Mouse (Mus musculus) lung, postnatal 14 days (tissue): ENCODE measurements around the gene Slk.
A peak's percentile ranks its signal among the peaks of the same experiment; 100 is the strongest.

Experiments
- DNase-seq: peaks from one replicate; pipeline ENCODE4 v3.0.0; 2021

Slk gene

DNA sequence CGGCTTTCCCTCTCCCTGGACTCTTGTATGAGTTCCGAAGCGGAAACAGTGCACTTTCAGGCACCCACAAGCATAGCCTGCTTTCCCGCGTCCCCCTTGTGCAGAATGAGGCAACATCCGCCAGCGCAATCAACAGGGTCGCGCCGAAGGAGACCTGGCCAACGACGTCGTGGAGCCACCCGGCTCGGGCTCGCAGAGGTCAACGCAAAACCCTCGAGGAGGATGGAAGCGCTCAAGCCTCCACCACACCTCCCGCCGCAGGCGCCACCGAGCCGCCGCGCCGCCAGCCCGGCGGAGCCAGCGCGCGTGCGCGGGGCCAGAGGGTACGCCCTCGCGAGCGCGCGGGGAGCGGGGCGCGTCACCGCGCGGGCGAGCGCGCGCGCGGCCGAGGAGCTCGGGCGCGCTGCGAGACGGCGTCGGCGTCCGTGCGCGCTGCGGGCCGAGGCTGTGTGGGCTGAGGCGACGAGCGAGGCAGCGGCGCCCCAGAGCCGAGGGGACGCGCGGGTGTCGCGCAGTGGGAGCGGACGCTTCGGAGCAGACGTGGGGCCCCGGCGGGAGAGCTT lies at the start of gene Slk:
Gene Slk (plus strand): TSS at position 454 of the 563 bp plus-strand sequence.
- DNase-seq = peak; percentile 81

DNA sequence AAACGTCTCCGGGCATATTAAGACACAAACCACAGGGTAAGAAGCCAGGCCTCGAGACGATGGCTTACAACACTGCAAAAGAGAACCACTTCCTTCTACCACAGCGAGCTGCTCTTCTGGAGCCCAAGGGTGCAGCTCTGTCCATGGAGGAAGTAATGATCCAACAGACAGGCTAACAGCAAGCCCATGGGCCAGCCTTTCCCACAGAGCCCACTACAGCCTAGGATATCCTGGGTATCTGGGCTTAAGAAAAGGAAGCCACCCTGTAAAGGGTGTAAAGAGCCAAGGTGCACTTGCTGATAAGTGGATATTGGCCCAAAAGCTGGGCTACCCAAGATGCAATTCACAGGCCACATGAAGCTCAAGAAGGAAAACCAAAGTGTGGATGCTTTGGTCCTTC lies 48.2 kb upstream of the Slk start:
- no peak for DNase-seq

DNA sequence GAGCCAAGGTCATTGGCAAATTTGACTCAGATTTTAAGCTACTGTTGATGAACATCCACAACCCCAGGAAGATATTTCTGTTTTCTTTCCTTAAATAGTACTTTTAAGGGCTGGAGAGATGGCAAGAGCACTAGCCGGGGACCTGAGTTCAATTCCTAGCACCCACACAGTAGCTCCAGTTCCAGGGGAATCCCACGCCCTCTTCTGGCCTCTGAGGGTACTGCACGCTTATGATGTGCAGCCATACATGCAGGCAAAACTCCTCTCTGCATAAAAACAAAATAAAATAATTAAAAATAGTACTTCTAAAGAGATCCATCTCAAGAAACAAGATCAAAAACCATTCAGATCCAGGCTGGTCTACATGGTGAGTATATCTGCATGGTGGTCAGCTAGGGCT lies 47.0 kb upstream of the Slk start:
- no peak for DNase-seq

DNA sequence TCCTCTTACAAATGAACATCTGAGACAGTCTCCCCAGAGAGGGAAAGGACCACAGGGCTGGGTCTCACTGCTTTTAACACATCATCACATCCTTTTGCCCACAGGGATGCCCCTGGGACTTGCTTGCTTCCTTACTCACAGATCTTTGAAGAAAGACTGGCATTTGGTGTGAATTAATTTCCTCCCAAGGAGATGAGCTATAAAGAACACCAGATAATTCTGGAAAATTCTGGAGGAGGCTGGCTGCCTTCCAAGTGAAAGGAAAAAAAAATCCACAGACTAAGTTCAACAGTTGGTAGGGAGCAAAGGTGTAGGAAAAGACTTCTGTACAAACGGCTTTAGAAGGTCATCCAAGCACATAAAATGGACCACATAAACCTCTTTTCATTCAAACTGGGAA lies 45.3 kb upstream of the Slk start:
- no peak for DNase-seq

DNA sequence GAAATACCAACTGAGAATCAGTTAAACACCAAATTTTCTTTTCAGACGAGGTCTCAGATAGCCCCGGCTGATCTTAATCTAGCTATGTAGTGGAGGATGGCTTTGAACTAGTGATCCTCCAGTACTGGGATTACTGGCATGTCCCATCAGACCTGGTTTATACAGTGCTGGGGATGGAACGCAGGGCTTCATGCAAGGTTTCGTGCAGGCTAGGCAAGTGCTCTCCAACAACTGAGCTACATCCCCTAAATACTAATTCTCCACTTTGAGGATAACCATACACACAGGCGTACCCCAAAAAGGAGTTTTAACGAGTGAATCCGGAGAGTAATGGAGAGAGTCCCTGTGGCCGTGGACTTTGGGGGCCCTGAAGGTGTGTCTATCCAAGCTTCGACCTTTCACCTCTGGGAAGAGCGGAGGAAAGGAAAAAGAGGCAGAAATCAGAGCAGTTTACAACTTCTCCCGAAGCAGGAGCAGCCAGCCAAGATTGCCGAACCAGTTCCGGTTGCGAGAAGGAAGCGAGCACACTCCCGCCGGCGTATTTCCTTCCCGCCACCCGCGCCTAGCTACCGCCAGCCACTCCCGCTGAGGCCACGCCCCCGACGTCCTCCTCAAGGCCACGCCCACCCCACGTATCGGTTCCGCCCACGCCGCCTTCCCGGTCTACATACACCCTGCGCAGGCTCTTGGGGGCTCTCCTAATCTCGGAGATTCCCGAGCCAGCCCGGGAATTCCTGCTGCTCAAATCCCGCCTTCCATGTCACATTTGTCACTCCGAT lies 42.8 kb upstream of the Slk start:
- peak; percentile 100 for DNase-seq

DNA sequence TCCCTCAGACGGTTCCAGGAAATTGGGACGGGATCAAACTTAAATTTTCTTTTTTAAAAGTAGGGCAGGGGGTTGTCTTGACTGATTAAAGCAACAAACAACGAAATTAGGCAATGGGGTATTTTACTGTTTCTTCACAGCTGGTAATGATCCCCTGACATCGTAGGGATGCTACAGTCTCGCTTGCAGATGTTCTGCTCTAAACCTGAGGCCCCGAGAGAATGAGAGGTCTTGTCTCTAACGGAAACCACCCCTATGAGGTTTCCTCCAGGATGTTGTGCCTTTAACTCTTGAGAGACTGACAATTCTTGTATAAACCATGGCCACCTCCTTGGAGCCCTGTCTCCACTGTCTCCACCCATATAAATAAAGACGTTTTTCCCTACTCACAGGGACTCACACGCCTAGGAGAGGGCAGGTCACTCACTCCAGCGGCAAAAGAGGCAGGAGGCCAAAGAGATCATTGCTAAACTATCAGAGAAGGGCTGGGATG lies 42.1 kb upstream of the Slk start, which contains the start of gene Stn1:
Gene Stn1 (minus strand): TSS at position 208 of the 493 bp plus-strand sequence.
- peak; percentile 16 for DNase-seq

DNA sequence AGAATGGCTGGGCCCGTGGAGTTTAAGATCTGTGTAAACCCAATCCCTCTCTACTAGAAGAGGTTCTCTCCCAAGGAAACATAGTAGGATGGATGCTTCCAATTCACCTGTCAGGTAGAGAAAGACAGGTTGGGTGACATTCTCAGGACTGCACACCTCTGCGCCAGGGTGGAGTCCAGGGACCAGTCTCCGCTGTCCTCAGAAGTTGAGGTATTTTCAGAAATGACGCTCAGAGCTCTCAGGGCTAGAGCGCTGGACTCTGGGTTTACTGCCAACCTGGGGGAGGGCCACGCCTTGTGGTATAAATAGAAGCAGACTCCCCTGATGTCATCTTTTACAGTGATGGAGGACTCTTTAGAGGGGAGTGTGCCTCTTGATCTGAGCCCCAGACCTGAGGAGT lies 41.6 kb upstream of the Slk start:
- peak; percentile 24 for DNase-seq

DNA sequence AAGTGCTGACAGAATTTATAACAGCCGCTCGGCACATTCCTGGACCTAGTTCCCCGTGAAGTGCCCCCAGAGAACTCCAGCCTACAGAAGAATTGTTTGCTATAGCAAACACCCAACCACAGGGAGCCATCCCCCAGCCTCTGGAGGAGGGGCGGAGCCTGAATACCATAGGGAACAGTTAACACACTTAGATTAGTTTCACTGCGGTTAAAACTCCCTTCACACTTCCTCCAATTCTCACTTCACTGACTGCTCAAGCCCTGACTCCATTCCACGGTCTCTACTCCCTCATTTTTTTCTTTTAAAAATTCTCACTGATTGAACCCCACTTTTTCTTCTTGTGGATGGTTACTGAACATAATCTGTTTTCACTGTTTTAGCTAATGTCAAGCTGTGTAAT lies 40.7 kb upstream of the Slk start:
- peak; percentile 62 for DNase-seq

DNA sequence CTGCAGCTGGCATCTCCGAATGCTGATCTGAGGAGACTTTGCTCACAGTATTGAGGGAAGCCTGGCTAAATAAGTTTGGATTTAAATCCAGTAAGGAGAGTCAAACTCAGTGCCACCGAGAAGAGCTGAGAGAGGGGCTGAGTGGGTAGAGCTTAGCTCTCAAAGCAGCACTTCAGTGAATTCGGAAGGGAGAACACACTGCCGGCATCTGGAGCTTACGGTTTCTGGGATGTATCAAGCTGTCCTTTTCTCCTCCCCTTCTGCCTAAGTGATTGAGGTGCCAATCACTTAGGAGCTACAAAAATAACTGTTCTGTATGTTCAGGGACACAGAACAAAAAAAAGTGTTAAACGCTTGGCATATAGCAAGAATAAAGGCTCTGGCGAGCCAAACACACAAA lies 37.0 kb upstream of the Slk start:
- no peak for DNase-seq

DNA sequence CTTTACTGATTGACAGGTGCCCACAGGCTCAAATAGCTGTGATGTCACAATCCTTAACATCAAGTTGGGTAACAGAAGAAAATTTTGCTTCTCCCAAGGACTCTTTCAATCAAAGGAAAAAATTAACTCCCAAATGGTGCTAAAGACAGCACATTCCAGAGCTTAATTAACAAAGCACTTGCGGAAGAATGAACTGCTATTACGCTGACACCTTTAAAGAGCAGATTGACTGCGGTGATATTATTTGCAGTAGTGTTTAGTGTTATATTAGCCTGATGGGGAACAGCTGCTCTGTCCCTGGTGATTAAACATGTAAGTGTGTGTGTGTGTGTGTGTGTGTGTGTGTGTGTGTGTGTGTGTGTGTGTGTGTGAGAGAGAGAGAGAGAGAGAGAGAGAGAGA lies 34.4 kb upstream of the Slk start:
- DNase-seq = no peak

DNA sequence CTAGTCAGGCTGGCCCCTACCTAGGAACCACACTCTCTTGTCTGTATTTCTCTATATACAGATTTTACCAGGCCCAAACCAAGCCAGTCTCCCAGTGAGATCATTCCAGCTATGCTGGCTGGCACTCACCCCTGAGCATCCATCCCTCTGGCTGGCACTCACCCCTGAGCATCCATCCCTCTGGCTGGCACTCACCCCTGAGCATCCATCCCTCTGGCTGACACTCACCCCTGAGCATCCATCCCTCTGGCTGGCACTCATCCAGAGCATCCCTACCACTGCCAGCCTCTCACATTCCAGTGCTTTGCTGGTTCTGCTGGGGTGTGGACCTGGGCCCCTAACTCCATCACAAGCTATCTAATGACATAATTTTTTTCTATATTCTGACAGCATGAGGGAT lies 34.0 kb upstream of the Slk start:
- DNase-seq = no peak

DNA sequence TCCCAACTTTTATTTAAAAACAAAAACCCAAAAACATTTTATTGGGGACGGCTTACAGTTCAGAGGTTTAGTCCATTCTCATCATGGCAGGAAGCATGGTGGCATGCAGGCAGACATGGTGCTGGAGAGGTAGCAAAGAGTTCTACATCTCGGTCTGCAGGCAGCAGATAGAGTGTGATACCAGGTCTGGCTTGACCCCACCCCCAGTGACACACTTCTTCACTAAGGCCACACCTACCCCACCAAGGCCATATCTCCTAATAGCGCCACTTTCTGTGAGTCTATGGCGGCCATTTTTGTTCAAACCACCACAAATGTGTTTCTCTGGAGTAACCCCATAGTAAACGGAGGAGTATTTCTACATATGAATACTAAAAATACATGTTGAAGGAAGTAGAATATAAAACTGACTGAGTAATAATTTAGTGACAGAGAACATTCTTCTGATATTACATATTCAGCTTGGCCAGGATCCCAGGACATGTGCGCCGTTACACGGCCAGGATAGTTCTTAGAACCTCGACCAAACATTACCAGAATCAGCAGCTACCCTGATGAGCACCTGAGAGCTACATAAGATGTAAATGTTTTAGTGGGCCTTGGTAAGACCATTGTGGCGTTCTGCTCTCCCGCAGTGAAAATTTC lies 30.9 kb upstream of the Slk start:
- DNase-seq = no peak

DNA sequence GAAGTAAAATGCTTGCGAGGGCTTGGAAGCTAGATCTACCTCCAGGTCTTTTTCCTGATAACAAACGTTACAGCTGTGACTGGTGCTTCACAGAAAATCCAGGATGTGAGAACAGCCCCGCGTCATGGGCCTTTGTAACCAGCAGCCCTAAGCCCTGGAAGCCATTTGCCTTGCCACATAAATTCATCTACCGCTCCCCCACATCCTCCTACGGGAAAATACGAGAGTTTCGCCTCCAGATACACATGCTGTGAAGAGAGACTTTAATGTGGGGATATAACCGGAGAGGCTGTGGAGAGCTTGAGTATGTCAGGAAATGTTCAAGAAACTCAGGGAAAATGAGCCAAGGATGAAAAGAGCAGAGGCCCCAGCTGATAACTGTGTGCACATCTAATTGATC lies 30.3 kb upstream of the Slk start:
- no peak for DNase-seq

DNA sequence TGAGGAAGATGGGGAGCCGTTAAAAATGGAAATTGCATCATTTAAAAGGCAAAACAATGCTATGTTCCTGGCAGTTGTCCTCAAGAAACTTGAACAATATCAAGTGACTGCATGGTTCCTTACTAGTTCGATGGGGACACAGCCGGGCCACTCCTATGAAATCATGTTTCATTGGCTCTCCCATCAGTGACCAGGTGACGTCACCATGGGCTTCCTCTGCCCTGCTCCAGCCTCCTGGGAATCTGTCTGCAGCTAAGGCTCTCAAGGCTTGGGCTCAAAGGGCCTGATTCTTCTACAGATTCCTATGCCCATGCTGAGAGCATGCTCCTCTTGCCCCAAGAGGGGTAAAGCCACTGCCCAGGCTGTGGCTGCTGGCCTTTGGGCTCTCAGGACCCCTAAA lies 29.9 kb upstream of the Slk start:
- DNase-seq = no peak

DNA sequence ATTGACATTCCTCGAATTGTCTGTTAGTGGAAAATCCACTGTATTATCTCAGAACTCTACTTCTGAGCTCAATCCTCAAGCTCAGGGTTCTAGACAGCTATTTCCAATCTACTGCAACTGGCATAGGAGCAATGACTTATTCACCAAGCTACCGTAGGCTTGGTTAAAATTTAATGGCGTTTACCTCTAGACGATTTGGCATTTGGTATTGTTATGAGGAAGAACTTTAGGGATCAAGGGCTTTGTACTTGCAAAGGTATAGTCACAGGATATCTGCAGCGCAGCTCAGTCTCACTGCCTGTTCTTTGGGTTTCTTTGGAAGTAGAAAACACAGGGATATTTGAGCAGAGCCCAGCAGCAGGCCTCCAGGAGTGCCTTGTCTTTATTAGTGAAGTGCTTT lies 20.3 kb upstream of the Slk start:
- no peak for DNase-seq

DNA sequence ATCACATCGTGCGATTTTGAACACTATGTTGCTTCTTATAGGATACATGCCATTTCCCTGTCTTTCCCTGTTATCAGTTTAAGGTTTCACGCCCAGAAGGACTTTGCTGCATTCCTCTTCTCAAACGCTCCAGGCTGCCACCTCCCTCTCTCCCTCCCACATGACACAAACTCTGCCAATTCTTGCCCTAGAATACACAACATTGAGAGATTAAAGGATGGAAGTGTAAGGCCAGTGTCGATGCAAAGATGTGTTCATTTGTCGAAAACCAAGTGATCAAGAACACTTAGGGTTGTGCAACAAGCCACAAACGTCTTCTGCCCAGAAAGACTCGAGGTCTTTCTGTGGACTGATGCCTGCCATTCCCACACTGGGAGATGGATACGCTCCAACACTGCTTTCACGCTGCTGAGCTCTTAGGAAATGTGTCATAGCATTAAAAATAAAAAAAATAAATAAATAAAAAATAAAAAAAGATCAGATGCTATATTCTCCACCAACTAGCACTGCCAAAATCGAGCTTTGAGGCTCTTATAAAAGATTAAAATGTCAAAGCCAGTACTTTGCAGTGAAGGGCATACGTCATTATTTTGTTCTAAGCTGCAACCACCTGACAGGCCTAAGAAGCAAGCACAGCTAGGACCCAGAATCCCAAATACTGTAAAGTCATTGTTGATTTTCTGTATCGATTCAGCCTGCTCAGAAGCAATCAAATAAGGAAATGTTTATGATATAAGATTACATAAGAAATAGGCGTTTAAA lies 19.5 kb upstream of the Slk start:
- DNase-seq = no peak

DNA sequence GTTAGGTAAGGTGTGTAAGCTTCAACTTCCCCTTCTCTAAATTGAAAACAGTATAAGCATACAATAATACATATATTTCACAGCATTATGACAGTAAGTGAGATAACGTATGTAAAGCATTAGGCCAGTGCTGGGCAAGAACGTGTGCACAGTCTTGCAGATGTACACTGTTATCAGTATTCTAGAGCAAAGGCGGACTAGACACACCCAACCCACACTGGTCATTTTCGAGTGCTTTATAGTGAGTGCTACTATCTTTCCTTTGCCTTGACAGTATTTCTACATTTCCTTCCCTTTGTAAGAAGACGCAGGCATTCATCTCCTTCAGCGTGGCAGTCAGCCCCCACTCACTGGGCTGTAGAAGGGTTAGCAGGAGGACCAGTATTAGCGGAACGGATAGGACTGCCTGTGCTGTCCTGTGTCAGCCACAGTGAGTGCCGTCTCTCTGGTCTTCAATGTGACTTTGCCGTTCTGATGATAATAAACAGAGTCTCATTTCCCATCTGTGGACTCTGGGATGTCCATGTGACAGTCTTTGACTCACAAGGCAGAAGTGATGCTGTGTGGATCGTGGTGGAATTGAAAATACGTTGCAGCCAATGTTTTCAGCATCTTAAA lies 18.8 kb upstream of the Slk start:
- no peak for DNase-seq

DNA sequence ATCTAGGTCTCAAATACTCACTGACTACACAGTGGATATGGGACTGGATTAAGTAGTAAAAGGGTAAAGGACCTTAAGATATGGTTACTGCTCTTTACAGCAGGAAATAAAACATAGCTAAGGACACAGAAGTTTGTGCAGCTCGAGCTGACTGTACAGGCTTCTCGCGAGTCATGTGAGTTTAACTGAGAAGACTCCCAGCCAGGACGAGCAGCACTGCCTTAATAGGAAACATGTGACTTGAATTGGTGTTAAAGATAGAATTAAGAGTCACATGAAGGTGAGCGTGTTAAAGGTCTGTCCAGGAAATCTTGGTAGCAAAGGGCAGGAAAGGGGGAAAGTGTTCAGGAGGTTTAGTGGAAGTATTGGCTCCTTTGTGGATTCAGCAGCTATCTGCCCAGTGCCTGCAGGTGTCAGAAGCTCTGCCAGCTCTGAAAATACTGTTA lies 17.5 kb upstream of the Slk start:
- DNase-seq = no peak

DNA sequence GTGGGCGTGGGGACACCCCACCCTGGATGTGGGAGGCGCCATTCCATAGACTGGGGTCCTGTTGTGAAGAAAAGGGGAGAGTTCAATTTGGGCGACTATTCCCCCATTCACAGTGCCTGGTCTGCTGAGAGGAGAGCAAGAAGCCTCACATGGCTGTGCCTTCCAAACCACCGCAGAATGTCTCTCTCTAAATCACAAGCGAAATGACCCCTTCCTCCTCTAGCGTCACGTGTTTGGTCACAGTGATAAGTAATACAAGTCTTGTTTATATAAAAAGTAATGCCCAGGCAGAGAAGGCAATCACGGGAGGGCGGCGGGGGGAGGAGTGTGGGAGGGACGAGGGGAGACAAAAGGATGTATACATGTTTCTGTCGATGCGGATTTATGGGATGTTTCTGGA lies 15.8 kb upstream of the Slk start:
- no peak for DNase-seq

DNA sequence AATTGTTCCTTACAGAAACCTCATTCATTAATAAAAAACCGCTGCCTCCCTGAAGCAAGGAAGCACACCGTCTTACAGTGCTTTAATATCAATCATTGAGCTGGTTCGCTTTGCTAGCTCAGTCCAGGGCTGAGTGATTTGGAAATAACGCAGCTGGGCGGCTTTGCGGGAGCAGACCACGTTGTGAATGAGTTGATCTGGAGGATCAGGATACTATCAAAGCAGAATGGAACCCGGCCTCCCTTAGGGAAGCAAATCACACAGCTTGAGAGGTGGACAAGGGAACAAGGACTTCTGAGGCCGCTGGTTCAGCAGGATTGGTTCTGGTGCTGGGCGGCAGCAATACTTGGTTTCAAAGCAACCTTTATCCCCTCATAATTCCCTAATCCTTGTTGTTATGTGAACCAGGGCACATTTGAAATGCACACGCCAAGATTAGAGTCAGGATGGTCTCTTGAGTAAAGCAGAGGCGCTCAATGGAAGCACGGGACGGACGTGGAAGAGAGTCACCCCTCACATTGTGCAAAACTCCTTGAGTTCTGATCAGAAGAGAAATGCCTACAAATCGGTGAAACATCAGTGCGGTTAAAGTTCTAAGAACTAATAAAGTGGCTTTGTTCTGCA lies 14.3 kb upstream of the Slk start:
- peak; percentile 43 for DNase-seq

DNA sequence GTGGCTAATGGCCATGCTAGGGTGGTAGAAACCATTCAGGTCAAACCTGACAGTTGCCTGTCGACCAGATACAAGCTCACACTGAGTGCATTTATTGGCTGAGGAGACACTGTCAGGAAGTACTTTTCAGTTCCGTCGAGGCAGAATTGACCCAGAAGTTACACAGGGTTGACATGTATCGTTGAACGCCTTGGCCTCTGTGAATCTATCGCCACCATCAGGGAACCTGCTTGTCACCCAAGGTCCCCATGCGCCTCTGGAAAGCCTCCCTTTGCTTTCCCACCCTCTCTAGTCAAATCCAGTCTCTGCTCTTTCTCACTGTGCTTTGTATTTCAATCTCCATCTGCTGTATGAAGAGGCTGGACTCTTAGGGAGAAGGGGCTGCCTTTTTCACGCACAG lies 13.5 kb upstream of the Slk start:
- no peak for DNase-seq

DNA sequence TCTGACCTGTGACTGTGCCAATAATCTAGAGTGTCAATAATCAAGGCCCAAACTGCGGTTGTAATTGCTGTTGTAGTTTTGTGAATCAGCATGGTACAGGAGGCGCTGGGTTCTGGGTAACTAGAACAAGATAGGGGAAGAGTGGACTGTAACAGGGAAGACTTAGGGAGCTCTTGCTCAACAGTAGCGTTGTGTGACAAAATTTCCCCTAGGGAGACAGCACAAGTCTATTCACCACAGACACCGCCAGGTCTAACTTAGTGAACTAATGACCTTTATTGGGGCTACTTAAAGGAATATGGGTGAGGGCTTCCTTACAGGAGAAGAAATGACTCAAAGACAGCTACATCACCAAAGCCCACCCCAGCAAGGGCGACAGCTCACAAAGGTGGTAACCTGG lies 9.4 kb upstream of the Slk start:
- DNase-seq = no peak
